ENCODE assay signal across 10 mouse cellular contexts in genomic region chr10:117994768-117995167, GRCm38 (mm10).
A peak's percentile ranks its signal among the peaks of the same experiment; 100 is the strongest.
DNase-seq lines count a peak whose midpoint lies in the region; ATAC-seq lines count a peak whose summit lies in the region.
"Had no signal": no experiment of that assay in that cellular context is flagged by ENCODE, and none has a peak within 500 bp of the region (broad histone marks: within the 10 kb centered on the region; RNA-seq: fewer than 3 reads in every experiment).

No protein-coding gene starts in this region.

- no peaks in the 10 kb centered on the region for H3K36me3 ChIP-seq in neural tube, embryonic 11.5 days (ENCODE audit: control insufficient read depth, insufficient read depth, low read length)
- H3K36me3 ChIP-seq in midbrain, embryonic 12.5 days, result no peaks in the 10 kb centered on the region

- no peak overlapping the region for H3K9ac ChIP-seq in neural tube, embryonic 11.5 days (ENCODE audit: low read length)
- H3K9ac ChIP-seq in midbrain, embryonic 12.5 days (replicated peaks), result no peak overlapping the region

- no peak overlapping the region for H3K4me3 ChIP-seq in neural tube, embryonic 11.5 days (ENCODE audit: low read depth, low read length)
- H3K4me3 ChIP-seq in midbrain, embryonic 12.5 days, result no peak overlapping the region
- H3K4me3 ChIP-seq: erythroblast, embryonic 14.5 days had no signal

- 36% methylated on average over 9 of the region's 9 CpGs for WGBS in neural tube, embryonic 11.5 days
- WGBS in midbrain, embryonic 12.5 days, result 16% methylated on average over 9 of the region's 9 CpGs

- no peak for DNase-seq in cerebellum, adult 11 months
- DNase-seq in neural tube, embryonic 11.5 days (ENCODE audit: low spot score), result peak; percentile 35
- no peak for DNase-seq in neural tube, embryonic 10.5 days (ENCODE audit: extremely low spot score, low spot score)
- no peak for DNase-seq in heart, postnatal 4 days
- DNase-seq in gastrocnemius, adult 8-10 months (ENCODE audit: low spot score in 2 of 2), result no peak
- no peak for DNase-seq in urinary bladder, adult 18-20 months (ENCODE audit: low spot score in 2 of 2)
- DNase-seq: lung, postnatal 4 days had no signal

- no peak overlapping the region for H3K27ac ChIP-seq in neural tube, embryonic 11.5 days (ENCODE audit: low read depth, low read length)
- no peak overlapping the region for H3K27ac ChIP-seq in midbrain, embryonic 12.5 days (replicated peaks)

- no peaks in the 10 kb centered on the region for H3K9me3 ChIP-seq in neural tube, embryonic 11.5 days (ENCODE audit: control insufficient read depth, low read length)
- no peaks in the 10 kb centered on the region for H3K9me3 ChIP-seq in midbrain, embryonic 12.5 days

- H3K27me3 ChIP-seq in neural tube, embryonic 11.5 days (ENCODE audit: control insufficient read depth, insufficient read depth, low read length), result no peaks in the 10 kb centered on the region
- H3K27me3 ChIP-seq in midbrain, embryonic 12.5 days, result peaks cover 6% of the 10 kb centered on the region; the same call in 1 of the 2 replicates

- 0 out of 2 replicates have a peak, but pooled peaks cover 3% of the 10 kb centered on the region for H3K4me1 ChIP-seq in neural tube, embryonic 11.5 days (ENCODE audit: control insufficient read depth, insufficient read depth, low read length)
- H3K4me1 ChIP-seq in midbrain, embryonic 12.5 days, result peaks cover 14% of the 10 kb centered on the region

- peak overlapping the region; percentile 23; the same call in 1 of the 2 replicates for H3K4me2 ChIP-seq in neural tube, embryonic 11.5 days (ENCODE audit: low read depth)
- peak overlapping the region; percentile 19 for H3K4me2 ChIP-seq in midbrain, embryonic 12.5 days (replicated peaks)

- 0 out of 2 replicates have a peak, but pooled peaks have one; percentile 23 for ATAC-seq in cerebellum, adult (ENCODE audit: insufficient number of reproducible peaks, low FRiP score, low TSS enrichment)
- ATAC-seq in neural tube, embryonic 11.5 days (ENCODE audit: insufficient read depth, low FRiP score, low TSS enrichment), result peak; percentile 48; the same call in 1 of the 2 replicates
- no peak for ATAC-seq in midbrain, embryonic 12.5 days (ENCODE audit: low FRiP score, low read depth)
